ENCODE assay signal across 7 mouse cellular contexts in the genomic region with DNA sequence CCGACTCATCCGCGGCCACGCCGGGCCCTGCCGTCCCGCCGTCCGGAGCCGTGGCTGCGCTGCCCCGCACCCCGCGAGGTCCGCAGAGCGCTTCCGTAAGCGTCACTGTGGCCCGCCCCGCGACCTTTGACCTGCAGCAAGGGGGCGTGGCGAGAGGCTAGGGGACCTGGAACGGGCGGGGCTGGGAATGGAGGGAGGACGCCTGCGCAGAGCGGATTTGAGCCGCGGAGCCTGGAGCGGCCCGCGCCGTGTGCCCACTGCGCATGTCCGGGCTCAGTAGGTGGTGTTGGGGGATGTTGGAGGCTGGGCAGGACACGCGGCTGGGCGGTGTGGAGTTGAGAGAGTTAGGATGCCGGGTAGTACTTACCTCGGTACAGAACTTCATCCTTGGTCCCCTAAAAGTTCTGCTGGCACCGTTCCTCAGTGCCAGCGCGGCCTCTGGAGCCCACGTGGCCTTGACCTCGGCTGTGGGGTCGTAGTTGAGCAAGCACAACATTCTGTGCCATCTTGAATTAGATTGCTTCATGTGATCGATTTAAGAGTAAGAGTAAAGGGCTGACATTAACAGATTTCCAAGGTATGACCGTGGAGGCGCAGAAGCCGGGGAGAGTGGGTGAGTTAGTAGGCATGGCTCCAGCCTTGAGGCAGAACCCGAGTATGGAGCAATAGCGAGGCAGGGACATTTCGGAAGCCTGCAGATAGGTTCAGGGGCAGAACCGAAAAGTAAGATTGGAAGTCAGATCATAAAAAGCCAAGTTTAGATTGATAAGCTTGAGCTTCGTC. TPM values are rescaled to one million over a fixed set of nuclear protein-coding genes. Genes with fewer than 3 reads are reported as not detected.
DNase-seq lines count a peak whose midpoint lies in the region; ATAC-seq lines count a peak whose summit lies in the region.

A gene (minus strand): TSS at position 93 of the 783 bp plus-strand sequence.

- intact Hi-C loops in gastrocnemius, postnatal 36 days (cut with DNase I): no loop called here
- intact Hi-C loops in left cerebral cortex, postnatal 25 days (cut with DNase I): no loop called here

- no peaks in the 10 kb centered on the region for H3K27me3 ChIP-seq in intestine, embryonic 15.5 days (replicated peaks)
- no peaks in the 10 kb centered on the region for H3K27me3 ChIP-seq in midbrain, embryonic 10.5 days (ENCODE audit: low read depth, poor library complexity, severe bottlenecking)

- peak within 1 kb of the TSS; percentile 68 for H3K27ac ChIP-seq in intestine, embryonic 15.5 days
- H3K27ac ChIP-seq in midbrain, embryonic 10.5 days (replicated peaks): peak within 1 kb of the TSS; percentile 89

- H3K4me2 ChIP-seq in intestine, embryonic 15.5 days (replicated peaks): peak within 1 kb of the TSS; percentile 81

- DNase-seq in adrenal gland, adult 2 months: peak; percentile 99
- DNase-seq in embryo, embryonic 11.5 days (ENCODE audit: low read depth, low spot score): peak; percentile 97
- peak; percentile 98 to 99 for DNase-seq in gastrocnemius, postnatal 36 days
- peak; percentile 98 for DNase-seq in left cerebral cortex, postnatal 25 days (ENCODE audit: low spot score in 2 of 2)
- DNase-seq in midbrain, embryonic 10.5 days (ENCODE audit: low spot score): peak; percentile 99
- peak; percentile 99 for DNase-seq in right cerebral cortex, postnatal 4 days

- H3K9me3 ChIP-seq in intestine, embryonic 15.5 days: no peaks in the 10 kb centered on the region
- no peaks in the 10 kb centered on the region for H3K9me3 ChIP-seq in midbrain, embryonic 10.5 days (replicated peaks)

- WGBS in intestine, embryonic 15.5 days: 6% methylated on average over 56 of the region's 56 CpGs
- WGBS in midbrain, embryonic 10.5 days: 6% methylated on average over 56 of the region's 56 CpGs

- peak within 1 kb of the TSS; percentile 81 for H3K9ac ChIP-seq in intestine, embryonic 15.5 days

- peak within 1 kb of the TSS; percentile 99 for H3K4me3 ChIP-seq in intestine, embryonic 15.5 days (replicated peaks)
- peak within 1 kb of the TSS; percentile 84 for H3K4me3 ChIP-seq in midbrain, embryonic 10.5 days

- peaks cover 6% of the 10 kb centered on the region for H3K4me1 ChIP-seq in intestine, embryonic 15.5 days (replicated peaks)
- H3K4me1 ChIP-seq in midbrain, embryonic 10.5 days: peaks cover 23% of the 10 kb centered on the region

- 0 out of 2 replicates have a peak, but pooled peaks cover 5% of the 10 kb centered on the region for H3K36me3 ChIP-seq in intestine, embryonic 15.5 days
- H3K36me3 ChIP-seq in midbrain, embryonic 10.5 days: peaks cover 13% of the 10 kb centered on the region

- ATAC-seq in intestine, embryonic 15.5 days: peak; percentile 100

RNA-seq across cellular contexts. Expression of the gene that starts here (rescaled TPM):
- total RNA-seq in adrenal gland, adult 2 months (2021): 10 to 100 TPM; 34.7 to 38.7 TPM
- 19.4 and 31.2 TPM in 2 replicates for polyA plus RNA-seq in adrenal gland, adult 2 months (2012; rRNA removed)
- total RNA-seq in gastrocnemius, postnatal 36 days (2021): 10 to 100 TPM; 17.7 to 20.7 TPM
- 31.3 and 32.8 TPM in 2 replicates for polyA plus RNA-seq in intestine, embryonic 15.5 days (2015; fragmentation: Nextera tagmentation; extraction: Ambion mirVana)
- 10 to 100 TPM; 21.2 to 23.3 TPM for total RNA-seq in left cerebral cortex, postnatal 25 days (2021)
- 26.8 and 28.2 TPM in 2 replicates for polyA plus RNA-seq in midbrain, embryonic 10.5 days (2016; fragmentation: Nextera tagmentation; extraction: Ambion mirVana)

Comparison
In these comparisons a context has a peak if more than half of its experiments do, and no peak if none do; other contexts are left out.
1. Peak in every context shown above with its lines: DNase-seq, ATAC-seq, H3K4me3 ChIP-seq and H3K27ac ChIP-seq.